Mouse (Mus musculus) spleen, postnatal 14 days (tissue): ENCODE measurements around the gene Cxcr5.
A peak's percentile ranks its signal among the peaks of the same experiment; 100 is the strongest.

ENCODE experiments used
- DNase-seq, 2 experiments: peaks; one replicate each; pipeline ENCODE4 v3.0.0; 2021 to 2022; ENCODE audit warnings: low spot score in 2 of 2

Gene Cxcr5

GRCm38 (mm10) chr9:44561597-44561996 lies at the start of gene Cxcr5:
TSS of gene Cxcr5 (minus strand) at chr9:44561877.
- DNase-seq: no peak

- no peak for DNase-seq
These were observed 48.7 kb upstream of the Cxcr5 start for GRCm38 (mm10) chr9:44610371-44610770.

- no peak for DNase-seq
These were observed 45.6 kb upstream of the Cxcr5 start for GRCm38 (mm10) chr9:44607306-44607705.

- no peak for DNase-seq
These were observed 45.0 kb upstream of the Cxcr5 start for GRCm38 (mm10) chr9:44606646-44607045.

- no peak for DNase-seq
These were observed 44.0 kb upstream of the Cxcr5 start for GRCm38 (mm10) chr9:44605616-44606165.

DNA sequence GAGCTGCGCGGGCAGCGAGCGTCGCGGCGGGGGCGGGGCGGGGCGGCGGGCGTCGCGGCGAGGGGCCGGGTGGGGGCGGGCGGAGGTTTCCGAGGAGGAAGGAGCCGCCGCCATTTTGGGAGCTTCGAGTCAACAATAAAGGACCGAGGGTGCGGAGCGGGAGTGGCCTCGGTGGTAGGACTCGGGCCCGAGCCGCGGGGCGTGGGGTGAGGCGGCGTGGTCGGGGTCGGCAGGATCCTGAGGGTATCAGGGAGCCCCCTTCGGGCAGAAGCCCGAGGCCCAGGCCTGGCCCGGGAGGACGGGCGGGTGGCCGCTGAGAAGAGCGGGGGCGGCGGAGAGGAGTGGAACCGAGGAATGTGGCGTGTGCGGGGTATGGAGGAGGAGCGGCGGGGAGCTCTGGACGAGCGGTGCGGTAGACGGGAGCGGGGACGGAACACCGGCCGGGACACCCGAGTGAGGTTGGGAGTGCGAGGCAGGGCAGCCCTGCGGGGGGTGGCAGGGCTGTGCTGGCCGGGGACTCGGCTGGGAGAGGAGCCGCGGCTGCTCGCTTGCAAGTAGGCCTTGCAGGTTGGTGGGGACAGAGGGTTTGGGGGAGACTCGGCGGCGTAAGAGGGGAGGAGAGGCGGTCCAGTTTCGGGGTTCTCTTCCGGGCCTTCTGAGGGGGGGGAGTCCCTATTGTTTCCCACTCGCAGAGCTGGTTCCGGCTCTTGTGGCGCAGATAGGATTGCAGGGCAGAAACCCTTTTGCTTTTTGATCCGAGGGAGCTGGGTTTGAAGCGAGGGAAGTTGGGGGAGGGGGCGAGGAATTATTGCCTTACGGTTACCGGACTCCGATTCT lies 43.3 kb upstream of the Cxcr5 start, which contains the start of gene Ddx6:
TSS of gene Ddx6 (plus strand) at position 114 of the 837 bp plus-strand sequence.
- peak; percentile 57 to 72 for DNase-seq

DNA sequence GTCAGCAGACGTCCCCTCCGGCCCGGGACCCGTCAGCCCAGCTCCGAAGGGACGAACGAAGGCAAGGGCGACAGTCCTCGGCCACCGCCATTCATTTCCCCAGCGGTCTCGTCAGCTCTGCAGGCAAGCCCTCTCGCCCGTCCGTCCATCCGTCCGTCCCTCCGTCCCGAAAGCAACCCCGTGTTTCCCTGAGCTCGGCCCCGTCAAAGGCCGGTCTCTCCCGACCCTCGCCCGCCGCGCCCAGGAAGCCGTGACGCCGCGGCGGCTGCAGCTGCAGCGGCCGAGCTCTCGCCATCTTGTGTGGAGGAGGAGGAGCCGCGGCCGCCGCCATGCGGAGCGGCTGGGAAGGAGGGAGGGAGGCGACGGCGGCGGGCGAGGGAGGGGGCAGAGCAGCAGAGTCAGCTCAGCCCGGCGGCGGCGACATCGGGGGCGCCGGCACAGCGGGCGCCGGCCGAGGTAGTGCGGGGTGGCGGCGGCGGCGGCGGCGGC lies 42.7 kb upstream of the Cxcr5 start:
- DNase-seq: peak; percentile 68 to 79

DNA sequence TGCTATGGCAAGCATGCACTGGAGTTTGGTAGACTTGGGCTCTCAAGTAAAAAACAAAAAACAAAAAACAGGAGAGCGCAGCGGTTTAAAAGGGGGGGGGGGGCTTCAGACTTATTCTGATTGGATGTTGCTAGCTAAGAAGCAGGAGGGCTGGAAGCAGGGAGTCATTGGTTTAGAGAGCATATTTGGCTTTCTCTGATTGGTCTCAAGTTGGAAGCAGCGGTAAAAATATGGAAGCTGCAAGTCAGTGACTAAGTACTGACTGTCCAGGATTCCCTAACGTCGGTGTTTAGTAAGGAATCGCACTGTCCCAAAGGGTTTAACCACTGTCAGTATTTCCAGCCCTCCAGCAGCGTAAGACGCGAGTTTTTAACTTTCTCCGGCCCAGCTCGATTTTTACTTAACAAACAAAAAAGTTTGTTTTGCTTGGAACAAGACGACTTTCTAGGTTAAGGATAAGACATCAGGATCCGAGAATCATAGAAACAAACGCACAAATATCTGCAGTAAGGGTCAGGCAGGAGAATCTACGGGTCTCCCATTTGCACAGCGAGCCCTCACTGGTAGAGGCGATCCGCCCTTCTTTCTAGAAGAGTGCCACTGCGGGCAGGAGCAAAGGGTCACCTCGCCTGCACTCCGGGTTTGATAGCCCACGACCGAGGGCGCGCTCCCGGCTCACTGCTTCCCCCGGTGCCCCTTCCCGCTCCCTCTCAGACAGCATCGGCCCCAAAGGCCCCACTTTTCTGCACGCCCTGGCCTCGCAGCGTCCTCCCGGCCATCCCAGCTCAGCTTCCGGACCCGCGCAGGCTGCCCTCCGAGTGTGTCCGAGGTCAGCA lies 42.0 kb upstream of the Cxcr5 start:
- peak in 1 of 2 experiments; percentile 36 for DNase-seq

DNA sequence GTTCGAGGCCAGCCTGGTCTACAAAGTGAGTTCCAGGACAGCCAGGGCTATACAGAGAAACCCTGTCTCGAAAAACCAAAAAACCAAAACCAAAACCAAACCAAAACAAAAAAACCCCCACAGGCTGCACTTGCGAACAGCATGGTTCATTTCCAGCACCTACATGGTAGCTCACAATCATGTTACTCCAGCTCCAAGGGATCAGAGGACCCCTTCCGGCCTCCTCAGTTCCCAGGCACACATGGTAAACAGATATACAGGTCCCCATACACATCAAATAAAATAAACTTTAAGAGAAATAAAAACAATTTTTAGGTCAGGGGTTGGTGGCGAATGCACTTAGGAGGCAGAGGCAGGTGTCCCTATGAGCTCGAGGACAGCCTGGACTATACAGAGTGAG lies 41.1 kb upstream of the Cxcr5 start:
- no peak for DNase-seq

- no peak for DNase-seq
These were observed 39.1 kb upstream of the Cxcr5 start for GRCm38 (mm10) chr9:44600801-44601200.

DNA sequence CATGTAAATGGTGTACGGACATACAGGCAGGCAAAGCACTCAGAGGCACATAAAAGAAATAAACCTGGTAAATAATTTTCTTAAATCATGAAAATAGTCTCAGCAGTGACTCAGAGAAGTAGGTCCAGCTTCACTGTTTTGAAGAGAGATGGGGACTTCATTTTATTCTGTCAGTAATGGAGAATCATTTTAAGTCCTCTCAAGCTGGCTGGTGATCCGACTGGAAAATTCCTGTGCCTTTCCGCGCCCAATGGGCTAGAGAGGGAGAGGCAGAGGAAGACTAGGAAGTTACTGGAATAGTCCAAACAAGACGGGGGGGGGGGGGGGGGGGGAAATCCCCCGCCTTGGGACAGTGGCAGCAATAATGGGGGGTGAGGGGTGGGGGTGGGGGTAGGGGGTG lies 37.9 kb upstream of the Cxcr5 start:
- no peak for DNase-seq

DNA sequence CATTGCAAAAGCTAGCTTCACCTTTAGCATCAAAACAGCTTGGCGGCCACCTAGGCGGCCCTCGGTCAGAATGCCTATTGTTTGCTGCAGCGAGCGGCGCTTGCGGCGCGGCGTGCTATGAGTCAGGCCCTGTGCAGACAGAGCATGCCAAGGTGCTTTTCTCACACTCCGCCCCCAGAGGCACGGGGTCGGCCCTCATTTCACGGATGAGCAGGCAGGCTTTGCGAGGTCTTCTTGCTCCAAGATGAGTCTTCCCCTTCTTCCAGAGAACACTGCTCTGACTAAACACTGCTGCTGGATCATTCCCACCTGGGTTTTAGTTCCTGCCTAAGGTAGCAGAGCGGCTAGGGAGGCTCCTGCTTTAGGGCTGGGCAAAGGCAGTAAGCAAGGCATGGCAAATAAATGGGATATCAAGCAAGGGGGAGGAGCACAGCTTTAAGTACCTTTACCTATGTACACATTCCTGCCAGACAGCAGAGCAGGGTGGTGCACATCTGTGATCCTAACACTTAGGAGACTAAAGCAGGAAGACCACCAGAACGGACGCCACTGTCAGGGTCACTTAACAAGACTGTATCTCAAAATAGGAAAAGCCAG lies 37.3 kb upstream of the Cxcr5 start:
- no peak for DNase-seq

GRCm38 (mm10) chr9:44597742-44598141 lies 36.1 kb upstream of the Cxcr5 start:
- DNase-seq: no peak

- no peak for DNase-seq
These were observed 33.9 kb upstream of the Cxcr5 start for GRCm38 (mm10) chr9:44595537-44595930.

DNA sequence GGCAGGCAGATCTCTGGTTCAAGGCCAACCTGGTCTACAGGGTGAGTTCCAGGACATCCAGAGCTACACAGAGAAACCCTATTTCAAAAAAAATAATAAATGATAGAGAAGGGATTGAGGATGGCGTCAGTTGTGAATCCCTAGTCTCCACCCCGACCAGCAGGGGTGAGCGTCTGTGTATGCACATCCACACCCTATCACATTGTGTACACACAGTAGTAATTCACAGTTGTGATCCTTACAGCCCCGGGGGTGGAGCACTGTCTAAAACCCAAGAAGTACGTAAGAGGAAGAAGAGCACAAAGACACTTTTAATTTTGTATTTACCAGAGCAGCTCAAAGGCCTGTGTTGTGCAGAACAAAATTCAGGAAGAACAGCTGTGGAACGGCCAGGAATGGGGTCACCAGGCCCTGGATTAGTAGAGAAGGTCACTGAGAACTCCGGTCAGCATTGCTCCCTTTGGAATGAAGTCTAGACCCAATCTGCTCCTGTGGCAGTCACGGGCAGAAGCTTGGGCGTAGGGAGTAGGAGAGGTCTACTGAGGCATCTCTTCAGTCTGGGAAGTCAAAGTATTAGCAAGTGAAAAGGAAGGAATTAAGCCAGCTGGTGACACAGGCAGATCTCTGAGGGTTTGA lies 33.3 kb upstream of the Cxcr5 start:
- DNase-seq: no peak

- DNase-seq: no peak
These were observed 32.2 kb upstream of the Cxcr5 start for GRCm38 (mm10) chr9:44593886-44594285.

GRCm38 (mm10) chr9:44593221-44593620 lies 31.5 kb upstream of the Cxcr5 start:
- no peak for DNase-seq

- no peak for DNase-seq
These were observed 30.0 kb upstream of the Cxcr5 start for GRCm38 (mm10) chr9:44591595-44592188.

GRCm38 (mm10) chr9:44590969-44591368 lies 29.3 kb upstream of the Cxcr5 start:
- DNase-seq: no peak

GRCm38 (mm10) chr9:44589095-44589494 lies 27.4 kb upstream of the Cxcr5 start:
- DNase-seq: no peak

- DNase-seq: no peak
These were observed 26.9 kb upstream of the Cxcr5 start for GRCm38 (mm10) chr9:44588605-44589004.
